Mouse (Mus musculus): ENCODE measurements around the gene Fkbp5. TPM values are rescaled to one million over a fixed set of nuclear protein-coding genes. Genes with fewer than 3 reads are reported as not detected.
A peak's percentile ranks its signal among the peaks of the same experiment; 100 is the strongest.

Gene Fkbp5
- total RNA-seq, 1 experiment from 2014 or later, result 19.4 TPM

GRCm38 (mm10) chr17:28524831-28525430 is 7.6 kb upstream of the Fkbp5 start:
- no peak for ATAC-seq (ENCODE audit: extremely low read depth, insufficient number of reproducible peaks, low FRiP score, poor library complexity, severe bottlenecking)

- peak; percentile 15; the same call in 1 of the 2 replicates for ATAC-seq (ENCODE audit: extremely low read depth, insufficient number of reproducible peaks, low FRiP score, poor library complexity, severe bottlenecking)
These were observed 6.8 kb upstream of the Fkbp5 start for GRCm38 (mm10) chr17:28524009-28524695.

- no peak for ATAC-seq (ENCODE audit: extremely low read depth, insufficient number of reproducible peaks, low FRiP score, poor library complexity, severe bottlenecking)
These were observed 6.2 kb upstream of the Fkbp5 start for GRCm38 (mm10) chr17:28523355-28524008.

- peak; percentile 78 for ATAC-seq (ENCODE audit: extremely low read depth, insufficient number of reproducible peaks, low FRiP score, poor library complexity, severe bottlenecking)
These were observed 5.5 kb upstream of the Fkbp5 start for GRCm38 (mm10) chr17:28522623-28523354.

GRCm38 (mm10) chr17:28521920-28522319 is 4.6 kb upstream of the Fkbp5 start:
- ATAC-seq (ENCODE audit: extremely low read depth, insufficient number of reproducible peaks, low FRiP score, poor library complexity, severe bottlenecking), result no peak

GRCm38 (mm10) chr17:28521071-28521726 is 3.9 kb upstream of the Fkbp5 start:
- no peak for ATAC-seq (ENCODE audit: extremely low read depth, insufficient number of reproducible peaks, low FRiP score, poor library complexity, severe bottlenecking)

- no peak for ATAC-seq (ENCODE audit: extremely low read depth, insufficient number of reproducible peaks, low FRiP score, poor library complexity, severe bottlenecking)
These were observed 3.2 kb upstream of the Fkbp5 start for GRCm38 (mm10) chr17:28520561-28520960.

GRCm38 (mm10) chr17:28519827-28520226 is 2.5 kb upstream of the Fkbp5 start:
- ATAC-seq (ENCODE audit: extremely low read depth, insufficient number of reproducible peaks, low FRiP score, poor library complexity, severe bottlenecking), result no peak

- ATAC-seq (ENCODE audit: extremely low read depth, insufficient number of reproducible peaks, low FRiP score, poor library complexity, severe bottlenecking), result no peak
These were observed 1.3 kb upstream of the Fkbp5 start for GRCm38 (mm10) chr17:28518615-28519071.

- peak; percentile 25; the same call in 1 of the 2 replicates for ATAC-seq (ENCODE audit: extremely low read depth, insufficient number of reproducible peaks, low FRiP score, poor library complexity, severe bottlenecking)
These were observed 758 bp upstream of the Fkbp5 start for GRCm38 (mm10) chr17:28517956-28518614.

GRCm38 (mm10) chr17:28516881-28517280 is 446 bp downstream of the Fkbp5 start:
- no peak for ATAC-seq (ENCODE audit: extremely low read depth, insufficient number of reproducible peaks, low FRiP score, poor library complexity, severe bottlenecking)

GRCm38 (mm10) chr17:28515431-28516341 is 1.6 kb downstream of the Fkbp5 start:
- peak; percentile 29; the same call in 1 of the 2 replicates for ATAC-seq (ENCODE audit: extremely low read depth, insufficient number of reproducible peaks, low FRiP score, poor library complexity, severe bottlenecking)

GRCm38 (mm10) chr17:28514555-28514954 is 2.8 kb downstream of the Fkbp5 start:
- ATAC-seq (ENCODE audit: extremely low read depth, insufficient number of reproducible peaks, low FRiP score, poor library complexity, severe bottlenecking), result no peak

GRCm38 (mm10) chr17:28513844-28514243 is 3.5 kb downstream of the Fkbp5 start:
- peak; percentile 22; the same call in 1 of the 2 replicates for ATAC-seq (ENCODE audit: extremely low read depth, insufficient number of reproducible peaks, low FRiP score, poor library complexity, severe bottlenecking)

GRCm38 (mm10) chr17:28513337-28513736 is 4.0 kb downstream of the Fkbp5 start:
- no peak for ATAC-seq (ENCODE audit: extremely low read depth, insufficient number of reproducible peaks, low FRiP score, poor library complexity, severe bottlenecking)

GRCm38 (mm10) chr17:28512696-28513095 is 4.6 kb downstream of the Fkbp5 start:
- ATAC-seq (ENCODE audit: extremely low read depth, insufficient number of reproducible peaks, low FRiP score, poor library complexity, severe bottlenecking), result no peak
